In genomic region chr8:46246346-46246745, GRCm38 (mm10) we compare ENCODE assay signal across 19 mouse cellular contexts. TPM values are rescaled to one million over a fixed set of nuclear protein-coding genes. Genes with fewer than 3 reads are reported as not detected.
DNase-seq lines count a peak whose midpoint lies in the region; ATAC-seq and TF ChIP-seq lines count a peak whose summit lies in the region.
"Had no signal": no experiment of that assay in that cellular context is flagged by ENCODE, and none has a peak within 500 bp of the region (broad histone marks: within the 10 kb centered on the region; RNA-seq: fewer than 3 reads in every experiment).

No protein-coding gene starts in this region.

- peaks cover 88% of the 10 kb centered on the region for H3K27me3 ChIP-seq in hindbrain, embryonic 10.5 days (ENCODE audit: insufficient read depth, poor library complexity, severe bottlenecking)
- H3K27me3 ChIP-seq in hindbrain, embryonic 14.5 days (ENCODE audit: control insufficient read depth, insufficient read depth, low read length) = peaks cover 23% of the 10 kb centered on the region
- H3K27me3 ChIP-seq in MEL (ENCODE audit: control insufficient read depth in 1 of 2, insufficient read depth in 2 of 2, low read length in 2 of 2) = no peaks in the 10 kb centered on the region

- no peak for TF ChIP-seq CTCF in MEL (IDR thresholded peaks at IDR 0.05 in 2 of 3, conservative IDR thresholded peaks at IDR 0.05 in 1 of 3; ENCODE audit: control insufficient read depth in 1 of 3, insufficient read depth in 1 of 3, low read depth in 2 of 3, low read length in 3 of 3, poor library complexity in 1 of 3, severe bottlenecking in 1 of 3)

- DNase-seq in hindbrain, embryonic 10.5 days (ENCODE audit: low spot score) = peak; percentile 78
- DNase-seq in hindbrain, embryonic 14.5 days (ENCODE audit: low spot score) = no peak
- DNase-seq in MEL (ENCODE audit: low read depth, low spot score) = peak; percentile 67
- peak; percentile 45 for DNase-seq in adrenal gland, postnatal 10 days
- DNase-seq in heart, postnatal 4 days = peak; percentile 29
- no peak for DNase-seq in kidney, adult 9 months
- no peak for DNase-seq in cerebellum, adult 11 months
- DNase-seq: cerebellum, adult 11-12 months; forebrain, postnatal 0 days; gastrocnemius, postnatal 36 days; kidney, postnatal 10 days; layer of hippocampus, postnatal 36 days; lung, postnatal 14 days; right cerebral cortex, postnatal 4 days had no signal

- TF ChIP-seq EP300 in MEL (IDR thresholded peaks at IDR 0.05; ENCODE audit: low read depth in 1 of 2, low read length in 2 of 2) = peak; percentile 41 to 64; a peak in 3 of 4 replicates

- WGBS in hindbrain, embryonic 10.5 days = 16% methylated on average over 11 of the region's 11 CpGs
- WGBS in hindbrain, embryonic 14.5 days = 7% methylated on average over 11 of the region's 11 CpGs

- no peak overlapping the region for H3K27ac ChIP-seq in hindbrain, embryonic 10.5 days
- H3K27ac ChIP-seq in hindbrain, embryonic 14.5 days = no peak overlapping the region
- H3K27ac ChIP-seq in MEL (ENCODE audit: control insufficient read depth, low read depth, low read length) = peak overlapping the region; percentile 27; the same call in 1 of the 2 replicates

- no peaks in the 10 kb centered on the region for H3K36me3 ChIP-seq in hindbrain, embryonic 10.5 days
- no peaks in the 10 kb centered on the region for H3K36me3 ChIP-seq in hindbrain, embryonic 14.5 days (replicated peaks; ENCODE audit: control insufficient read depth, insufficient read depth)
- no peaks in the 10 kb centered on the region; a peak in 1 of 4 replicates for H3K36me3 ChIP-seq in MEL (ENCODE audit: control insufficient read depth in 1 of 2, insufficient read depth in 2 of 2, low read length in 2 of 2)

- no peak for TF ChIP-seq RAD21 in MEL (IDR thresholded peaks at IDR 0.05; ENCODE audit: low read depth, low read length)

- H3K79me2 ChIP-seq in MEL (ENCODE audit: control insufficient read depth, insufficient read depth, low read length, poor library complexity) = no peaks in the 10 kb centered on the region

- ATAC-seq in hindbrain, embryonic 14.5 days (ENCODE audit: low FRiP score) = no peak
- ATAC-seq: CD4-positive, CD25-positive, alpha-beta regulatory T cell, adult 4 months; forebrain, postnatal 0 days; inflammation-experienced regulatory T-cells, adult 6 months had no signal

- no peak overlapping the region for H3K4me2 ChIP-seq in hindbrain, embryonic 14.5 days (replicated peaks)

- no peak overlapping the region for H3K9ac ChIP-seq in hindbrain, embryonic 14.5 days
- peak overlapping the region; percentile 38; the same call in 1 of the 2 replicates for H3K9ac ChIP-seq in MEL (ENCODE audit: control insufficient read depth, low read depth, low read length, poor library complexity, severe bottlenecking)
- H3K9ac ChIP-seq: forebrain, postnatal 0 days had no signal

- H3K4me3 ChIP-seq in hindbrain, embryonic 10.5 days = peak overlapping the region; percentile 11; the same call in 1 of the 2 replicates
- H3K4me3 ChIP-seq in hindbrain, embryonic 14.5 days (replicated peaks; ENCODE audit: low read length) = no peak overlapping the region
- peak overlapping the region; percentile 27 to 43 for H3K4me3 ChIP-seq in MEL (ENCODE audit: control insufficient read depth in 1 of 2, insufficient read depth in 1 of 2, low read depth in 2 of 2, low read length in 2 of 2)
- H3K4me3 ChIP-seq: erythroblast, embryonic 14.5 days had no signal

- peaks cover 8% of the 10 kb centered on the region; the same call in 1 of the 2 replicates for H3K9me3 ChIP-seq in hindbrain, embryonic 10.5 days
- no peaks in the 10 kb centered on the region for H3K9me3 ChIP-seq in hindbrain, embryonic 14.5 days (ENCODE audit: control insufficient read depth, low read length)
- no peaks in the 10 kb centered on the region for H3K9me3 ChIP-seq in MEL (replicated peaks; ENCODE audit: insufficient read depth, low read length)

- TF ChIP-seq POLR2A in MEL (IDR thresholded peaks at IDR 0.05; ENCODE audit: control insufficient read depth in 1 of 2, insufficient read depth in 1 of 2, low read depth in 1 of 2, low read length in 2 of 2, poor library complexity in 1 of 2) = no peak

- H3K4me1 ChIP-seq in hindbrain, embryonic 10.5 days (replicated peaks) = peaks cover 20% of the 10 kb centered on the region
- no peaks in the 10 kb centered on the region for H3K4me1 ChIP-seq in hindbrain, embryonic 14.5 days (replicated peaks; ENCODE audit: control insufficient read depth, insufficient read depth, low read length)
- peaks cover 2 to 3% of the 10 kb centered on the region in 2 experiments; a peak in 1 of 4 replicates for H3K4me1 ChIP-seq in MEL (ENCODE audit: control insufficient read depth in 1 of 2, insufficient read depth in 2 of 2, low read length in 2 of 2)

TF ChIP-seq in MEL, 35 proteins besides CTCF, POLR2A, EP300 and RAD21:
- TF ChIP-seq GATA1 (IDR thresholded peaks at IDR 0.05; ENCODE audit: low read depth, low read length) (peak; percentile 63), SIN3A (IDR thresholded peaks at IDR 0.05; ENCODE audit: low read length) (no peak), SMC3 (IDR thresholded peaks at IDR 0.05; ENCODE audit: low read depth, low read length) (0 out of 2 replicates have a peak, but pooled peaks have one; percentile 16)

RNA-seq across cellular contexts. Expression of gene Slc25a4, which starts 35.3 kb away (rescaled TPM):
- polyA plus RNA-seq in hindbrain, embryonic 10.5 days (2016; fragmentation: Nextera tagmentation; extraction: Ambion mirVana) = 504 and 541 TPM in 2 replicates
- 971 and 973 TPM in 2 replicates for polyA plus RNA-seq in hindbrain, embryonic 14.5 days (2014; fragmentation: Nextera tagmentation; extraction: Ambion mirVana)
- 311 and 342 TPM in 2 replicates for total RNA-seq in MEL (2012; rRNA removed)
- 100 to 1,000 TPM; 188 to 471 TPM for polyA plus RNA-seq in MEL (2012; ENCODE audit: insufficient read depth in 1 of 2, insufficient read length in 2 of 2, low read depth in 1 of 2, low replicate concordance in 2 of 2, missing spikeins in 1 of 2)
- total RNA-seq in adrenal gland, postnatal 10 days (2021) = 100 to 1,000 TPM; 276 to 572 TPM
- 1,000 to 10,000 TPM; 3,101 to 3,310 TPM for total RNA-seq in heart, postnatal 4 days (2021)

RNA-seq across cellular contexts. Expression of gene Helt, which starts 48.1 kb away (rescaled TPM):
- polyA plus RNA-seq in hindbrain, embryonic 10.5 days (2016; fragmentation: Nextera tagmentation; extraction: Ambion mirVana) = 0.27 and 0.41 TPM in 2 replicates
- 0.48 TPM in 1 of 2 replicates, not detected in the other for polyA plus RNA-seq in hindbrain, embryonic 14.5 days (2014; fragmentation: Nextera tagmentation; extraction: Ambion mirVana)
- not detected in 2 replicates for total RNA-seq in MEL (2012; rRNA removed)
- not detected for polyA plus RNA-seq in MEL (2012; ENCODE audit: insufficient read depth in 1 of 2, insufficient read length in 2 of 2, low read depth in 1 of 2, low replicate concordance in 2 of 2, missing spikeins in 1 of 2)
- not detected for total RNA-seq in adrenal gland, postnatal 10 days (2021)
- not detected for total RNA-seq in heart, postnatal 4 days (2021)
- total RNA-seq: layer of hippocampus, postnatal 36 days had no signal
- polyA plus RNA-seq: CD4-positive, CD25-positive, alpha-beta regulatory T cell, adult 4 months; erythroblast, embryonic 14.5 days; inflammation-experienced regulatory T-cells, adult 6 months; stomach, embryonic 14.5 days; urinary bladder, adult 2 months had no signal

Comparison
In these comparisons a context has a peak if more than half of its experiments do, and no peak if none do; other contexts are left out.
1. DNase-seq: peak in hindbrain, embryonic 10.5 days (single experiment), MEL (single experiment), adrenal gland, postnatal 10 days (single experiment) and heart, postnatal 4 days (single experiment); none in hindbrain, embryonic 14.5 days (single experiment), kidney, adult 9 months (single experiment) and cerebellum, adult 11 months (single experiment).